Mouse (Mus musculus): Measurements from ENCODE around the gene Macc1.

- TF ChIP-seq CTCF (IDR thresholded peaks at IDR 0.05; ENCODE audit: borderline replicate concordance, extremely low read depth, insufficient read depth, insufficient read length) (no peak), POLR2A (IDR thresholded peaks at IDR 0.05; ENCODE audit: borderline replicate concordance, extremely low read depth, insufficient read depth, insufficient read length, poor library complexity, severe bottlenecking) (no peak)
Measured at GRCm38 (mm10) chr12:119270036-119270435, 44.0 kb upstream of the Macc1 start.
